Mouse (Mus musculus): Measurements from ENCODE around the gene Olfr1502.

GRCm38 (mm10) chr19:13897828-13898227 lies 36.2 kb downstream of the Olfr1502 start, which contains the start of gene Olfr1504:
- TF ChIP-seq CTCF (IDR thresholded peaks at IDR 0.05; ENCODE audit: insufficient read depth, low read length) (no peak), POLR2A (IDR thresholded peaks at IDR 0.05; ENCODE audit: borderline replicate concordance, extremely low read depth, low read depth, low read length) (no peak)
